Mouse (Mus musculus) embryonic facial prominence, embryonic 12.5 days (tissue): Measurements from ENCODE around the gene Trak2. TPM values are rescaled to one million over a fixed set of nuclear protein-coding genes. Genes with fewer than 3 reads are reported as not detected.
"Not testable (repeated sequence)": the region's sequence is repeated elsewhere in the genome, so short reads cannot be mapped to it uniquely, and the experiment has no call there.

ENCODE experiments used
- ATAC-seq: fragments of 200-750 bp; cut with Nextera tagmentation; 2 replicates; pipeline ENCODE4 v1.8.0; 2017; ENCODE audit not compliant: insufficient number of reproducible peaks, insufficient read depth, low FRiP score, low TSS enrichment
- H3K27ac ChIP-seq: fragments of 300-500 bp; sonication (generic); 2 replicates; pipeline ENCODE4 v1.5.1; 2016; ENCODE audit warnings: mild to moderate bottlenecking
- H3K27me3 ChIP-seq: fragments of 300-500 bp; sonication (generic); 2 replicates; pipeline ENCODE4 v1.6.1; 2016; ENCODE audit warnings: mild to moderate bottlenecking, moderate library complexity
- H3K36me3 ChIP-seq: fragments of 300-500 bp; sonication (generic); 2 replicates; pipeline ENCODE4 v1.6.1; 2016; ENCODE audit warnings: mild to moderate bottlenecking
- H3K4me1 ChIP-seq: fragments of 300-500 bp; sonication (generic); 2 replicates; pipeline ENCODE4 v1.6.1; 2016
- H3K4me2 ChIP-seq: fragments of 300-500 bp; sonication (generic); replicated peaks from 2 replicates; pipeline ENCODE4 v1.6.1; 2016; ENCODE audit warnings: mild to moderate bottlenecking, moderate library complexity
- H3K4me3 ChIP-seq: fragments of 300-500 bp; sonication (generic); 2 replicates; pipeline ENCODE4 v1.5.1; 2016; ENCODE audit warnings: mild to moderate bottlenecking
- H3K9ac ChIP-seq: fragments of 300-500 bp; sonication (generic); 2 replicates; pipeline ENCODE4 v1.6.1; 2016; ENCODE audit warnings: mild to moderate bottlenecking, moderate library complexity
- H3K9me3 ChIP-seq: fragments of 300-500 bp; sonication (generic); 2 replicates; pipeline ENCODE4 v1.6.1; 2016; ENCODE audit warnings: mild to moderate bottlenecking, moderate library complexity
- WGBS: fragments of 180-500 bp; shearing (Covaris S2); methylation state at CpG from one replicate; pipeline ENCODE4 v1.1.7; 2016; 5-methylcytosine and 5-hydroxymethylcytosine counted together
- polyA plus RNA-seq: library from polyadenylated mRNA; unstranded; fragments of >200 nt; fragmentation: Nextera tagmentation; extraction: Ambion mirVana; gene quantifications from 2 replicates; pipeline ENCODE4 v1.2.1, GENCODE M21; 2016

Trak2 gene
- polyA plus RNA-seq, 1 experiment from 2014 or later: 13.5 TPM

DNA sequence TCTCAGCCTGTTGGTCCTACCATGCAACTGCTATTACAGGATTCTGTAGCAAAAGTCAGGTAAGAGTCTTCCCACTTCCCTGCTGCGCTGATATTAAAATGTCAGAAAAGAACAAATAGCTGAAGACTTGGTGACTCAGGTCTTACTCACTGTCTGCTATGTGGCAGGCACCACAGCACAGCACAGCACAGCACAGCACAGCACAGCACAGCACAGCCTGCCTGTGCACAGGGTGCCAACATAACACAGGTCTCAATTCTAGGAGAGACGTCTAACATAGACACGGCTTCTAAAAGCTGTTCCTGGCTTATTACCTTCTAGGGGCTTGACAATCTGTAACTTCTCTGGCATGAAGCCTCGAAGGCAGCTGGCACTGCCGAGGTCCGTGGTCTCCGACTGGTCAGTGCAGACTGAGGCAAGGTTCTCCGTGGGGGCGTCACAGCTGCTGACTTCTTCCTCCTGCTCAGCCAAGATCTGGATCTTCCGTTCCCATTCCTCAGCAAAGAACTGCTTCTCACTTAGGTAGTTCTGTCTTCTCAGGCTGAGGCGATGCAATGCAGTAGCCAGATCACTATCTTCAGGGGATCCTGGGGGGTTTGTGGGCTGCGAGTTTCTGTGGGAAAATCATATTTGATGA, 63.5 kb downstream of the Trak2 start:
- Histone ChIP-seq H3K4me3 (no peak overlapping the region), H3K9ac (no peak overlapping the region), H3K4me1 (no peaks in the 10 kb centered on the region), H3K36me3 (peaks cover 63% of the 10 kb centered on the region), H3K4me2 (no peak overlapping the region), H3K27me3 (no peaks in the 10 kb centered on the region), H3K27ac (no peak overlapping the region), H3K9me3 (no peaks in the 10 kb centered on the region)
- 90% methylated on average over 12 of the region's 12 CpGs for WGBS
- no peak for ATAC-seq

DNA sequence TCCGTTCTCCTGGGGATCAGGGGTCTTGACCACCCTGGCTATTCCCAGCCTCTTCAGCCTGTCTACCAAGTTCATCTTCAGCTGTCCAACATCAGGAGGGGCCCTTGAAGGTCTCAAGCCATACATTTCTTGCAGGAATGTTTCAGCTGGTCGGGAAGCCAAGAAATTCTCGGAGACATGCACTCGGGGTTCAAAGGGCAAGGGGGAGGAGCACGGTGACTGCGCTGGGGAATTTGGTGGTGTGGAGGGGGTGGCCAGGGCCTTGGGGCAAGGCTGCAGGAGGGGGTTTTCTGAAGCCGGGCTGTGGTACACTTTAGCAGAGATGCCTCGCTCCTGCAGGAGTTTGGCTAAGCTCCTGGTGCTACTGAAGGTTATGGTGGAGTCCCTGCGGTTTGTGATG, 69.5 kb downstream of the Trak2 start:
- H3K27me3 ChIP-seq: no peaks in the 10 kb centered on the region
- no peak overlapping the region for H3K9ac ChIP-seq
- WGBS: 75% methylated on average over 9 of the region's 9 CpGs
- peaks cover 42% of the 10 kb centered on the region for H3K36me3 ChIP-seq
- no peak overlapping the region for H3K27ac ChIP-seq
- no peak for ATAC-seq
- no peak overlapping the region for H3K4me3 ChIP-seq
- H3K4me2 ChIP-seq: no peak overlapping the region
- no peaks in the 10 kb centered on the region for H3K9me3 ChIP-seq
- H3K4me1 ChIP-seq: no peaks in the 10 kb centered on the region

DNA sequence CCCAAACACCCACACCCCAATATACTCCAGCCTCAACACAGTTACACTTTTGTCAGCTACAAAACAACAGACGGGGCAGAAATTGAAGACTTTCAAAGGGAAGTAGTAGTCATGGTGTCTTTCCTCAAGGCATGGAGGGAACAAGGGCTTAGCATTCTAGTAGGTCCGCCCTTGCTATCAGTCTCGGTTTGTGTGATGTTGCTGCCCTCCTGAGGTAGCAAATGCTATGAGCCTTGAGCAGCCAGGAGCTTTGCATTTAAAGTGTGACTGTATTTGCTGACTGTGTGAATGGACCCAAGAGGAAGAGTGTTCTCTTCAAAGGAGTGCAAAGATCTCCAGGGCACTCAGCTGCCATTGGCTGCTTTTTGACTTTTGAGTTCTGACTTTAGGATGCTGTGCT, 75.7 kb downstream of the Trak2 start:
- H3K4me2 ChIP-seq: not testable (repeated sequence)

DNA sequence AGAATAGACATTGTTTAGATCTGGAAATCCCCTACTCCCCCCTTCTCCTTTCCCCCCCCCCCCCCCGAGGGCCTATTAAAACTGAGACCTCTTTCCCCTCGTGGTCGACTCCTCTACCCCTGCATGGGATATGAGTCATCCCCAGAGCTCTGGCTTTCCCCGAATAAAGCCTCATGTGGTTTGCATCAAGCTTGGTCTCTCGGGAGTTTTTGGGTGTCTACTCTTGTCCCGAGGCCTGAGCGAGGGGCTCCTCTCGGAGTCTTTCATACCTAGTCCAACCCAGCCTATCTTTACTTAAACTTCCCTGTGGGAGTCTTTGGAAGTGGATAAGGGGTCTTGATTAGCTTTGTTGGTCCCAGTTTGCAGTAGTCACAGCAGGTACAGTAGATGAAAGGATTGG, 80.8 kb downstream of the Trak2 start:
- WGBS: 74% methylated on average over 7 of the region's 8 CpGs
- H3K4me1 ChIP-seq, H3K4me3 ChIP-seq, ATAC-seq, H3K27ac ChIP-seq, H3K4me2 ChIP-seq, H3K9ac ChIP-seq, H3K9me3 ChIP-seq, H3K27me3 ChIP-seq, H3K36me3 ChIP-seq: not testable (repeated sequence)

More for the DNA sequence above, 75.7 kb downstream of the Trak2 start:
- ATAC-seq, H3K9ac ChIP-seq, H3K4me1 ChIP-seq, H3K27me3 ChIP-seq, H3K4me3 ChIP-seq, H3K9me3 ChIP-seq, H3K27ac ChIP-seq, H3K36me3 ChIP-seq: not testable (repeated sequence)
- WGBS: 22% methylated on average over 3 of the region's 3 CpGs

DNA sequence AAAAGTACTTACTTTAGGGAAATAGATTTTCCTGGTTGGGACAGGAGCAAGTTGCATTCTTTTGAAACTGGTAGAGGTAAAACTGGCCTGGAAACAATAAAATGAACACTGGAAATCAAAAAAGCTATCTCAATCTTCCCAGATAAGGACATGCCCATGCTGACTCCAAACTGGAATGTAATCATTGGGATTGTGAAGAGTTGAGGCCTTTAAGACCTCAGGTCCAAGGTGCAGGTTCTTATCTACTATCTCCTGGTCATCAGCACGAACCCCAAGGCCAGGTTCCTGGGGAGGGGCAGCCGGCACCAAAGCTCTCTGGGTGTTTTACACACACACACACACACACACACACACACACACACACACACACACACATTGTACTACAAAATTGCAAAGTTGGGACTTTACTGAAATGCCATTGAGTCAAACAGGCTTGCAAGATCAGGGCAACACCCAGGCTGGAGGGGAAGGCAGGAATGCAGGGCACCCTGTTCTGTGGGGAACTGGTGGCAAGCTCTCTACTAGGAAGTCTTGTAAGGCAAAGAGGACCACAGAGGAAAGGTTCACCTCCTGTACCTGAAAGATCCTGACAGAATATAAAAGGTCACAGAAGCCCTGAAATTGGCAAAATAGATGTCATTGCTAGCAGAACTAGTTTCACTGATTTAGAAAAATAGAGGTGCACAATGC, 81.6 kb downstream of the Trak2 start:
- H3K27ac ChIP-seq, H3K9me3 ChIP-seq, H3K4me3 ChIP-seq, H3K36me3 ChIP-seq, H3K4me2 ChIP-seq, H3K4me1 ChIP-seq, ATAC-seq, H3K9ac ChIP-seq, H3K27me3 ChIP-seq: not testable (repeated sequence)
- 92% methylated on average over 1 of the region's 2 CpGs for WGBS

DNA sequence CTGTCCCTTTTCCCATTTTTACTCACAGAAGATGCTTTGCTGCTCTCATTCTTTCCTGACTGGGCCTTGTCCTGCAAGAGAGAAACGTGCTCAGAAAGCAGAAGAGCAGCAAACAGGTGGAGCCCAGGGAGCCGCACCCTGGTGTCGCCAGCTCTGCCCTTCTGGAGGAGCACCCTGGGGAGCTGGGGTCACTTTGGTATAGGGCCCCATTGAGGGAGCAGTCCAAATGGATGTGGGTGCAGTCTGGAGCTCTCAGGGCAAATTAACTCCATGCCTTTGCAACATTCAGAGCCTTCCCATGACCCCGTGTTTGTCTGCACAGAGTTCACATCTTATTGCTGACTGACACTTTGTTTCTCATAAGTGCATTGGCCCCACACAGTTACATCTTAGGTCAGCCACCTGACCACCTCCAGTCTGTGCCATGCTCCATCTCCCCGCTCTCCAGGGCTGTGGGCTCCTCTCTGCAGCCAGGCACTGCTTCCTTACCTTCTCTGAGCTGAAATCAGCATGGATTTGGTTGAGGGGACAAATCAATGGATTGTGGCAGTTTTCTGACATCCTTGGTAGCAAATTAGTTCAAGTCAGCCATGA, 82.4 kb downstream of the Trak2 start:
- H3K27ac ChIP-seq, ATAC-seq, H3K9ac ChIP-seq, H3K9me3 ChIP-seq, H3K36me3 ChIP-seq, H3K4me3 ChIP-seq, H3K4me2 ChIP-seq, H3K4me1 ChIP-seq, H3K27me3 ChIP-seq: not testable (repeated sequence)
- 75% methylated on average over 5 of the region's 5 CpGs for WGBS

DNA sequence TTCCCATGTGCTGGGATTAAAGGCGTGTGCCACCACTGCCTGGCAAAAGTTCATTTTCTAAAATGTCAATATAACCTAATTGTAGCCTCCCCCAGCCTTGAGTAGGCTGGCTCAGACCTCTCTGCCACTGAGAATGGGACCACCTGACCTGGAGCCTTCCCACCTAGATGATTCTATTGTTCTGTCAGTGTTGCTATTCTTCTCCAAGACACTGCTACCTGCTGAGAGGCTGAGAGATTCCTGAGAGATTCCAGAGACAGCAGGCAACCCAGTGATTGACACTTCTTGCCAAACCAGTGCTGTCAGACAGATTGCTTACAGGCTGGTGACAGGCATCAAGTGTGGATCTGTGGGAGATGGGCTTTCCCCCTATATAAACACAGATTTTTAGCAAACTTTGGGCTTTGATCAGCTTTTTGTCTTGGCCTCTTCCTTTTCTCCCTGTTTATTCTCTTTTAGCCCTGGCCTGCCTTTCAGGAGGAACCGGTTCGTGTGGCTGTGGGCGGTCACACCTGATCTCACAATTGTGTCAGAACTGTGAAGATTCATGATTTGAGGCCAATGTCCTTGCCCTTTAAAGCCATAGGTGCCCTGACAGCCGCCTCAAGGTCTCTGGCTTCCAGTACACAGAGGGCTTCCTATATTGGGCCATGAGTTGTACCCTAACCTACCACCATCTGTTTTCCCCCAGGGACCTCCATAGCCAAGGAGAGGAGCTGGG, 83.2 kb downstream of the Trak2 start:
- Histone ChIP-seq H3K27me3 (no peaks in the 10 kb centered on the region), H3K4me3 (no peak overlapping the region), H3K36me3 (no peaks in the 10 kb centered on the region), H3K4me1 (no peaks in the 10 kb centered on the region), H3K9ac (no peak overlapping the region), H3K4me2 (no peak overlapping the region), H3K27ac (no peak overlapping the region), H3K9me3 (no peaks in the 10 kb centered on the region)
- 66% methylated on average over 5 of the region's 5 CpGs for WGBS
- ATAC-seq: no peak

DNA sequence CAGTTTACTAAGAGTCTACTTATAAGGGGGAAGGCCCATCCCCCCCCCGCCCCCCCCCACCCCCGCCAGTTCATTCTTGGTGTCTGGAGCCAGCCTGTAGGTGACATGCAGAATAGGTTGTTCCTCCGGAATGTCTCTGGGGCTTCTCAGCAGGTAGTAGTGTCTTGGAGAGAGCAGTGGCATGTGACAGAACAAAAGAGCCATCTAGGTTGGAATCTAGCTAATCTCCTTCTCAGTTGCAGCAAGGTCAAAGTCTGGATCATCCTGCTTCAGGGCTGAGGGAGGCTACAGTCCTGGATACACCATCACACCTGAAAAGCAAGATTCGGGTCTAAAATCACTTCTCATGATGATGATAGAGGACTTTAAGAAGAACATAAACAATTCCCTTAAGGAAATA, 87.6 kb downstream of the Trak2 start:
- Histone ChIP-seq H3K27ac (no peak overlapping the region), H3K27me3 (no peaks in the 10 kb centered on the region), H3K4me3 (no peak overlapping the region), H3K4me2 (no peak overlapping the region), H3K9me3 (no peaks in the 10 kb centered on the region), H3K9ac (no peak overlapping the region), H3K4me1 (no peaks in the 10 kb centered on the region), H3K36me3 (no peaks in the 10 kb centered on the region)
- ATAC-seq: no peak
- 84% methylated on average over 4 of the region's 4 CpGs for WGBS

DNA sequence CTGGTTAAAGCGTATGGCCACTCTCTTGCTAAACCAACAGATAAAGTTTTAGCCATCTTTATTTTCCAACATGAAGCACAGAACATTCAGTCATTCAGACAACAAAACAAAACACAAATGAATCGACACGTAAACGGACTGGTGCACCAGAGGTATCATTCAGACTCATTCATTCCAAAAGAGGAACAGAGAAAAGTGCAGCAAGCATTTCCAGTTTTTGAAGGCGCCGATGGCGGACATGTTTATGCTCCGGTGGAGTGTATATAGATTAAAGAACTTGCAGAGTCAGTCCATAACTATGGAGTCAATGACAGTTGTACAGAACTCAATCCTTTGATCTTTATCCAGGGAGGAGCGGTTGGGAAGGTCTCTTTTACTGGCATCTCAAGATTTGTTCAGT, 90.0 kb downstream of the Trak2 start:
- H3K4me2 ChIP-seq, ATAC-seq, H3K9me3 ChIP-seq, H3K4me1 ChIP-seq, H3K9ac ChIP-seq, H3K27me3 ChIP-seq, H3K4me3 ChIP-seq, H3K36me3 ChIP-seq, H3K27ac ChIP-seq: not testable (repeated sequence)
- 92% methylated on average over 9 of the region's 9 CpGs for WGBS

DNA sequence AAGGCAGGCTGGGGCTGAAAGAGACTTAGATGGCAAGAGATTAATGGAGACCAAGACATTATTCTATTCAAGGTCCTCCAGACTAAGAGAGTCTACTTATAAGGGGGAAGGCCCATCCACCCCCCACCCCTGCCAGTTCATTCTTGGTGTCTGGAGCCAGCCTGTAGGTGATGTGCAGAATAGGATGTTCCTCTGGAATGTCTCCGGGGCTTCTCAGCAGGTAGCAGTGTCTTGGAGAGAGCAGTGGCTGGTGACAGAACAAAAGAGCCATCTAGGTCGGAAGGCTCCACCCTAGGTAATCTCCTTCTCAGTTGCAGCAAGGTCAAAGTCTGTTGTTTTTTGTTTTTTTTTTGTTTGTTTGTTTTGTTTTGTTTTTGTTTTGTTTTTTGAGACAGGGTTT, 93.9 kb downstream of the Trak2 start:
- H3K4me2 ChIP-seq, H3K4me1 ChIP-seq, H3K36me3 ChIP-seq, H3K27me3 ChIP-seq, ATAC-seq, H3K9me3 ChIP-seq, H3K9ac ChIP-seq, H3K27ac ChIP-seq, H3K4me3 ChIP-seq: not testable (repeated sequence)
- WGBS: 95% methylated on average over 2 of the region's 2 CpGs

DNA sequence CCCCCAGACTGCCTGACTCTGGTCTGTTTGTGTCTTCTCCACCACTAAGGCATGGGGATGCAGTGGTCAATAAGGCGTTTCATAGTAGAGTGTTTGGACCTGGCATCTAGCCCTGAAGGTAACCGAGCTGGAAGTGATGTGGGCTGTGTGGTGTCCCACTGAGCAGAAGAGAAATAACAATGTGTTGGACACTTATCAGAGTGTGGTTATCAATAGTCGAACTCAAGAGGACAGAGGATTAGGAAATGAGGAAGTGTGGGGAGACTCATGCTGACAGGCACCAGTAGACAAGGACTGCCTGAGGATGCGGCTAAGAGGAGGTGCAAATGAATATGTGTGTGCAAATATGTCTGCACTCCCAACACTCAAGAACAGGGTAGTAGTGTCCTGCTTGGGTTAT, 96.7 kb downstream of the Trak2 start:
- not testable (repeated sequence) for H3K27me3 ChIP-seq, H3K27ac ChIP-seq, H3K9ac ChIP-seq, H3K4me2 ChIP-seq, ATAC-seq, H3K9me3 ChIP-seq, H3K36me3 ChIP-seq, H3K4me1 ChIP-seq, H3K4me3 ChIP-seq
- 90% methylated on average over 4 of the region's 4 CpGs for WGBS

DNA sequence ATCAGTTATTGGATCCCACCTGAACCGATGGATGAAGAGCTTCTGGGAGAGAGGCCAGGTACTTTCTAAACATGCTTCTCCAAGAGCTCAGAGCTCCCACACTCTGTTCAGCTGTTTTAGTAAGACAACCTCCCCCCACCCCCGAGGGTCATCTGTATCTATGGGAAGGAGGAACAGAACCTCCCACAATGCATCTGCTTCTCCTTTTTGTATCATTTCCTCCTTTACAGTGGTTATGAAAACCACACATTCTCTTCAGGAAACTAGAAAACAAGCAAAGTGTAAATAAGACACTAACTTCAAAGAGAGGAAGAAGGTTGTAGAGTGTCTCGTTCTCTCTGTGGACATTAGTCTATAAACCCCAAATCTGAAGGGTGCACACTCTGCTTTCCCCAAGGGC, 112.6 kb downstream of the Trak2 start:
- not testable (repeated sequence) for ATAC-seq, H3K36me3 ChIP-seq, H3K4me3 ChIP-seq, H3K27me3 ChIP-seq, H3K9me3 ChIP-seq, H3K27ac ChIP-seq, H3K4me1 ChIP-seq, H3K9ac ChIP-seq, H3K4me2 ChIP-seq
- 75% methylated on average over 3 of the region's 3 CpGs for WGBS
